Mouse (Mus musculus) MEL (cell line): ENCODE data around the gene Hdgfl2. TPM values are rescaled to one million over a fixed set of nuclear protein-coding genes. Genes with fewer than 3 reads are reported as not detected.

Source experiments
- DNase-seq: peaks from one replicate; pipeline ENCODE4 v3.0.0; 2011; ENCODE audit warnings: low read depth, low spot score
- H3K27ac ChIP-seq: 2 replicates; pipeline ENCODE4 v1.5.1; 2012; ENCODE audit warnings: low read depth, mild to moderate bottlenecking, control low read depth, low read length, moderate library complexity; ENCODE audit not compliant: control insufficient read depth
- H3K27me3 ChIP-seq, 2 experiments: fragments of 150-350 bp in 1 of 2; sonication (generic) in 1 of 2; 2 replicates each; pipeline ENCODE4 v1.6.1; 2012; ENCODE audit warnings: low read length in 2 of 2, mild to moderate bottlenecking in 2 of 2, improper control_type of control experiment in 1 of 2, moderate library complexity in 1 of 2; ENCODE audit not compliant: insufficient read depth in 2 of 2, control insufficient read depth in 1 of 2
- H3K36me3 ChIP-seq, 2 experiments: 2 replicates each; pipeline ENCODE4 v1.6.1; 2012 to 2014; ENCODE audit warnings: low read length in 2 of 2, improper control_type of control experiment in 1 of 2, inconsistent platforms in 1 of 2, mild to moderate bottlenecking in 1 of 2; ENCODE audit not compliant: insufficient read depth in 2 of 2, control insufficient read depth in 1 of 2
- H3K4me1 ChIP-seq, 2 experiments: fragments of 150-350 bp in 1 of 2; sonication (generic) in 1 of 2; 2 replicates each; pipeline ENCODE4 v1.6.1; 2012; ENCODE audit warnings: low read length in 2 of 2, improper control_type of control experiment in 1 of 2, mild to moderate bottlenecking in 1 of 2; ENCODE audit not compliant: insufficient read depth in 2 of 2, control insufficient read depth in 1 of 2
- H3K4me3 ChIP-seq, 2 experiments: fragments of 150-350 bp in 1 of 2; sonication (generic) in 1 of 2; 2 replicates each; pipeline ENCODE4 v1.5.1; 2012; ENCODE audit warnings: low read depth in 2 of 2, low read length in 2 of 2, mild to moderate bottlenecking in 2 of 2, moderate library complexity in 2 of 2, control low read depth in 1 of 2, improper control_type of control experiment in 1 of 2; ENCODE audit not compliant: control insufficient read depth in 1 of 2, insufficient read depth in 1 of 2
- H3K79me2 ChIP-seq: 2 replicates; pipeline ENCODE4 v1.6.1; 2012; ENCODE audit warnings: mild to moderate bottlenecking, low read length, moderate library complexity; ENCODE audit not compliant: control insufficient read depth, poor library complexity, insufficient read depth
- H3K9ac ChIP-seq: 2 replicates; pipeline ENCODE4 v1.6.1; 2012; ENCODE audit warnings: low read depth, mild to moderate bottlenecking, control low read depth, low read length, moderate library complexity; ENCODE audit not compliant: control insufficient read depth, poor library complexity, severe bottlenecking
- H3K9me3 ChIP-seq: fragments of 150-350 bp; sonication (generic); replicated peaks from 2 replicates; pipeline ENCODE4 v1.6.1; 2012; ENCODE audit warnings: mild to moderate bottlenecking, low read length, improper control_type of control experiment, moderate library complexity; ENCODE audit not compliant: insufficient read depth
- CTCF ChIP-seq, 3 experiments: IDR thresholded peaks in 2 of 3; conservative IDR thresholded peaks in 1 of 3; 2 replicates each; pipeline ENCODE4 v1.5.1; 2011 to 2012; ENCODE audit warnings: low read length in 3 of 3, low read depth in 2 of 3, mild to moderate bottlenecking in 2 of 3, improper control_type of control experiment in 1 of 3, inconsistent platforms in 1 of 3, mixed read lengths in 1 of 3, moderate library complexity in 1 of 3; ENCODE audit not compliant: control insufficient read depth in 1 of 3, insufficient read depth in 1 of 3, poor library complexity in 1 of 3, severe bottlenecking in 1 of 3
- ELF1 ChIP-seq: IDR thresholded peaks from 2 replicates; pipeline ENCODE4 v1.6.1; 2014; ENCODE audit warnings: low read depth, mild to moderate bottlenecking, inconsistent platforms, low read length, improper control_type of control experiment, moderate library complexity
- ETS1 ChIP-seq: IDR thresholded peaks from 2 replicates; pipeline ENCODE4 v1.6.1; 2012; ENCODE audit warnings: low read depth, mild to moderate bottlenecking, inconsistent platforms, low read length, improper control_type of control experiment, moderate library complexity
- GABPA ChIP-seq: IDR thresholded peaks from 2 replicates; pipeline ENCODE4 v1.6.1; 2012; ENCODE audit warnings: low read depth, mild to moderate bottlenecking, inconsistent platforms, low read length, improper control_type of control experiment, moderate library complexity
- JUND ChIP-seq: IDR thresholded peaks from 2 replicates; pipeline ENCODE4 v1.6.1; 2011; ENCODE audit warnings: low read depth, mild to moderate bottlenecking, improper control_type of control experiment, low read length
- KAT2A ChIP-seq: conservative IDR thresholded peaks from 2 replicates; pipeline ENCODE4 v1.6.1; 2012; ENCODE audit warnings: low read depth, low read length, improper control_type of control experiment, inconsistent platforms
- MAZ ChIP-seq: IDR thresholded peaks from 2 replicates; pipeline ENCODE4 v1.6.1; 2012; ENCODE audit warnings: low read depth, mild to moderate bottlenecking, inconsistent platforms, low read length, improper control_type of control experiment
- MEF2A ChIP-seq: IDR thresholded peaks from 2 replicates; pipeline ENCODE4 v1.6.1; 2014; ENCODE audit warnings: low read depth, mild to moderate bottlenecking, inconsistent platforms, low read length, improper control_type of control experiment; ENCODE audit not compliant: poor library complexity, insufficient replicate concordance, severe bottlenecking; ENCODE audit errors: extremely low read depth
- MXI1 ChIP-seq: IDR thresholded peaks from 2 replicates; pipeline ENCODE4 v1.6.1; 2011; ENCODE audit warnings: mild to moderate bottlenecking, low read depth, low read length, improper control_type of control experiment
- MYB ChIP-seq: IDR thresholded peaks from 2 replicates; pipeline ENCODE4 v1.6.1; 2011; ENCODE audit warnings: mild to moderate bottlenecking, low read depth, low read length, improper control_type of control experiment
- NELFE ChIP-seq: IDR thresholded peaks from 2 replicates; pipeline ENCODE4 v1.6.1; 2011; ENCODE audit warnings: low read depth, low read length, improper control_type of control experiment
- NRF1 ChIP-seq: IDR thresholded peaks from 2 replicates; pipeline ENCODE4 v1.6.1; 2014; ENCODE audit warnings: low read depth, mild to moderate bottlenecking, inconsistent platforms, low read length, improper control_type of control experiment, moderate library complexity; ENCODE audit not compliant: poor library complexity, insufficient read depth, severe bottlenecking
- POLR2A ChIP-seq, 2 experiments: IDR thresholded peaks; 2 replicates each; pipeline ENCODE4 v1.6.1; 2011 to 2012; ENCODE audit warnings: low read length in 2 of 2, mild to moderate bottlenecking in 2 of 2, control low read depth in 1 of 2, improper control_type of control experiment in 1 of 2, low read depth in 1 of 2, moderate library complexity in 1 of 2; ENCODE audit not compliant: control insufficient read depth in 1 of 2, insufficient read depth in 1 of 2, poor library complexity in 1 of 2
- POLR2AphosphoS5 ChIP-seq: IDR thresholded peaks from 2 replicates; pipeline ENCODE4 v1.6.1; 2012; ENCODE audit warnings: low read depth, borderline replicate concordance, mild to moderate bottlenecking, inconsistent platforms, low read length, moderate library complexity, mixed read lengths
- RAD21 ChIP-seq: IDR thresholded peaks from 2 replicates; pipeline ENCODE4 v1.6.1; 2011; ENCODE audit warnings: mild to moderate bottlenecking, low read depth, low read length, improper control_type of control experiment
- SMC3 ChIP-seq: IDR thresholded peaks from 2 replicates; pipeline ENCODE4 v1.6.1; 2011; ENCODE audit warnings: low read depth, low read length, improper control_type of control experiment
- USF1 ChIP-seq: IDR thresholded peaks from 2 replicates; pipeline ENCODE4 v1.6.1; 2014; ENCODE audit warnings: low read depth, mild to moderate bottlenecking, inconsistent platforms, low read length, improper control_type of control experiment, moderate library complexity
- USF2 ChIP-seq, 2 experiments: IDR thresholded peaks; 2 replicates each; pipeline ENCODE4 v1.6.1; 2011 to 2012; ENCODE audit warnings: improper control_type of control experiment in 2 of 2, low read length in 2 of 2, borderline replicate concordance in 1 of 2, inconsistent platforms in 1 of 2, low read depth in 1 of 2, mild to moderate bottlenecking in 1 of 2; ENCODE audit not compliant: insufficient read depth in 1 of 2
- ZC3H11A ChIP-seq: IDR thresholded peaks from 2 replicates; pipeline ENCODE4 v1.6.1; 2012; ENCODE audit warnings: low read depth, mild to moderate bottlenecking, inconsistent platforms, low read length, improper control_type of control experiment
- ZMIZ1 ChIP-seq: IDR thresholded peaks from 2 replicates; pipeline ENCODE4 v1.6.1; 2012; ENCODE audit warnings: low read depth, mild to moderate bottlenecking, inconsistent platforms, low read length, improper control_type of control experiment, moderate library complexity
- ZNF384 ChIP-seq: IDR thresholded peaks from 2 replicates; pipeline ENCODE4 v1.6.1; 2012; ENCODE audit warnings: low read depth, mild to moderate bottlenecking, inconsistent platforms, low read length, improper control_type of control experiment
- polyA plus RNA-seq, 2 experiments: library from polyadenylated mRNA; stranded (reverse) in 1 of 2; unstranded in 1 of 2; fragments of >175 nt in 1 of 2; fragments of >200 nt in 1 of 2; gene quantifications; 2 replicates each; pipeline versions ENCODE4 v1.2.1 to v1.2.4; 2012; ENCODE audit warnings: low replicate concordance in 2 of 2, low read depth in 1 of 2; ENCODE audit not compliant: insufficient read length in 2 of 2, insufficient read depth in 1 of 2, missing spikeins in 1 of 2
- total RNA-seq: library from RNA; depleted of rRNA; stranded (reverse); fragments of 300-350 nt; gene quantifications from 2 replicates; pipeline ENCODE4 v1.2.3, GENCODE M21; 2012

Hdgfl2 gene
- total and polyA plus RNA-seq, 3 experiments: 71.9 to 132 TPM; not detected in 1

GRCm38 (mm10) chr17:56134463-56134971 is 55.1 kb downstream of the Hdgfl2 start:
- H3K9ac ChIP-seq: peak overlapping the region; percentile 26; the same call in 1 of the 2 replicates
- peaks cover 3% of the 10 kb centered on the region; the same call in 1 of the 2 replicates for H3K79me2 ChIP-seq
- peaks cover 0 to 3% of the 10 kb centered on the region in 2 experiments; a peak in 2 of 4 replicates for H3K4me1 ChIP-seq
- no peak overlapping the region for H3K27ac ChIP-seq
- no peaks in the 10 kb centered on the region for H3K9me3 ChIP-seq
- DNase-seq: peak; percentile 73
- peaks cover 0 to 2% of the 10 kb centered on the region in 2 experiments; a peak in 1 of 4 replicates for H3K36me3 ChIP-seq
- H3K4me3 ChIP-seq: peak overlapping the region; percentile 45 to 52
- TF ChIP-seq NELFE: no peak
- no peak for TF ChIP-seq KAT2A
- TF ChIP-seq MAZ: peak; percentile 58; the same call in 1 of the 2 replicates
- no peak for TF ChIP-seq ETS1
- TF ChIP-seq MYB: no peak
- TF ChIP-seq MXI1: no peak
- peak; percentile 29; the same call in 1 of the 2 replicates for TF ChIP-seq RAD21
- TF ChIP-seq ZMIZ1: no peak
- TF ChIP-seq POLR2A (IDR thresholded peaks at IDR 0.05; ENCODE audit: control insufficient read depth in 1 of 2, insufficient read depth in 1 of 2, low read depth in 1 of 2, low read length in 2 of 2, poor library complexity in 1 of 2): no peak
- peak; percentile 86 to 95 (median 88) for TF ChIP-seq CTCF (IDR thresholded peaks at IDR 0.05 in 2 of 3, conservative IDR thresholded peaks at IDR 0.05 in 1 of 3; ENCODE audit: control insufficient read depth in 1 of 3, insufficient read depth in 1 of 3, low read depth in 2 of 3, low read length in 3 of 3, poor library complexity in 1 of 3, severe bottlenecking in 1 of 3)
- TF ChIP-seq GABPA: no peak
- TF ChIP-seq JUND: no peak
- peak; percentile 81 for TF ChIP-seq SMC3
- no peak for TF ChIP-seq ELF1
- no peak for TF ChIP-seq POLR2AphosphoS5
- no peak for TF ChIP-seq USF2 (IDR thresholded peaks at IDR 0.05; ENCODE audit: borderline replicate concordance in 1 of 2, insufficient read depth in 1 of 2, low read depth in 1 of 2, low read length in 2 of 2)
- no peak for TF ChIP-seq USF1
- no peak for TF ChIP-seq ZNF384
- no peaks in the 10 kb centered on the region for H3K27me3 ChIP-seq

- Histone ChIP-seq H3K79me2 (peaks cover 6% of the 10 kb centered on the region; the same call in 1 of the 2 replicates), H3K9ac (no peak overlapping the region), H3K4me1 (peaks cover 0 to 8% of the 10 kb centered on the region in 2 experiments; a peak in 3 of 4 replicates), H3K4me3 (no peak overlapping the region), H3K36me3 (peaks cover 0 to 2% of the 10 kb centered on the region in 2 experiments; a peak in 1 of 4 replicates), H3K27me3 (no peaks in the 10 kb centered on the region), H3K27ac (no peak overlapping the region), H3K9me3 (no peaks in the 10 kb centered on the region)
- no peak for TF ChIP-seq NRF1
- TF ChIP-seq MEF2A: no peak
- TF ChIP-seq SMC3: no peak
- no peak for TF ChIP-seq ZMIZ1
- no peak for TF ChIP-seq ZC3H11A
- DNase-seq: no peak
Observed at GRCm38 (mm10) chr17:56136558-56136957, 57.1 kb downstream of the Hdgfl2 start.
